Mouse (Mus musculus): ENCODE data around the gene Gm10053. TPM values are rescaled to one million over a fixed set of nuclear protein-coding genes. Genes with fewer than 3 reads are reported as not detected.

Gm10053 gene
- total RNA-seq (2017), result 6.4 and 11.2 TPM in 2 replicates

- ATAC-seq (ENCODE audit: extremely low read depth, insufficient number of reproducible peaks, low FRiP score, poor library complexity, severe bottlenecking), result peak; percentile 75
These were observed at the start of gene Gm10053 for GRCm38 (mm10) chr19:24875129-24875870. Gm10053 (plus strand) TSS chr19:24875686.

- ATAC-seq (ENCODE audit: extremely low read depth, insufficient number of reproducible peaks, low FRiP score, poor library complexity, severe bottlenecking), result no peak
These were observed 33.4 kb upstream of the Gm10053 start for GRCm38 (mm10) chr19:24842080-24842479.

- no peak for ATAC-seq (ENCODE audit: extremely low read depth, insufficient number of reproducible peaks, low FRiP score, poor library complexity, severe bottlenecking)
These were observed 30.4 kb upstream of the Gm10053 start for GRCm38 (mm10) chr19:24845007-24845546.

GRCm38 (mm10) chr19:24848345-24848744, 27.1 kb upstream of the Gm10053 start:
- no peak for ATAC-seq (ENCODE audit: extremely low read depth, insufficient number of reproducible peaks, low FRiP score, poor library complexity, severe bottlenecking)

GRCm38 (mm10) chr19:24848844-24849243, 26.6 kb upstream of the Gm10053 start:
- ATAC-seq (ENCODE audit: extremely low read depth, insufficient number of reproducible peaks, low FRiP score, poor library complexity, severe bottlenecking), result no peak

- no peak for ATAC-seq (ENCODE audit: extremely low read depth, insufficient number of reproducible peaks, low FRiP score, poor library complexity, severe bottlenecking)
These were observed 23.8 kb upstream of the Gm10053 start for GRCm38 (mm10) chr19:24851456-24852315.

- no peak for ATAC-seq (ENCODE audit: extremely low read depth, insufficient number of reproducible peaks, low FRiP score, poor library complexity, severe bottlenecking)
These were observed 14.2 kb upstream of the Gm10053 start for GRCm38 (mm10) chr19:24861276-24861611.

- ATAC-seq (ENCODE audit: extremely low read depth, insufficient number of reproducible peaks, low FRiP score, poor library complexity, severe bottlenecking), result no peak
These were observed 13.7 kb upstream of the Gm10053 start, which contains the start of gene Pgm5 for GRCm38 (mm10) chr19:24861612-24862451. Pgm5 (minus strand) TSS chr19:24861855.

GRCm38 (mm10) chr19:24865436-24865835, 10.1 kb upstream of the Gm10053 start:
- ATAC-seq (ENCODE audit: extremely low read depth, insufficient number of reproducible peaks, low FRiP score, poor library complexity, severe bottlenecking), result no peak

GRCm38 (mm10) chr19:24871037-24871635, 4.3 kb upstream of the Gm10053 start:
- peak; percentile 63 for ATAC-seq (ENCODE audit: extremely low read depth, insufficient number of reproducible peaks, low FRiP score, poor library complexity, severe bottlenecking)

- no peak for ATAC-seq (ENCODE audit: extremely low read depth, insufficient number of reproducible peaks, low FRiP score, poor library complexity, severe bottlenecking)
These were observed 1.6 kb upstream of the Gm10053 start for GRCm38 (mm10) chr19:24873873-24874272.

- no peak for ATAC-seq (ENCODE audit: extremely low read depth, insufficient number of reproducible peaks, low FRiP score, poor library complexity, severe bottlenecking)
These were observed 5.8 kb downstream of the Gm10053 start for GRCm38 (mm10) chr19:24881237-24881636.

GRCm38 (mm10) chr19:24885504-24885903, 10.0 kb downstream of the Gm10053 start:
- ATAC-seq (ENCODE audit: extremely low read depth, insufficient number of reproducible peaks, low FRiP score, poor library complexity, severe bottlenecking), result peak; percentile 70

GRCm38 (mm10) chr19:24886888-24887287, 11.4 kb downstream of the Gm10053 start:
- no peak for ATAC-seq (ENCODE audit: extremely low read depth, insufficient number of reproducible peaks, low FRiP score, poor library complexity, severe bottlenecking)

- no peak for ATAC-seq (ENCODE audit: extremely low read depth, insufficient number of reproducible peaks, low FRiP score, poor library complexity, severe bottlenecking)
These were observed 21.1 kb downstream of the Gm10053 start for GRCm38 (mm10) chr19:24896536-24896935.

- no peak for ATAC-seq (ENCODE audit: extremely low read depth, insufficient number of reproducible peaks, low FRiP score, poor library complexity, severe bottlenecking)
These were observed 21.8 kb downstream of the Gm10053 start for GRCm38 (mm10) chr19:24897006-24897895.

GRCm38 (mm10) chr19:24897896-24898736, 22.6 kb downstream of the Gm10053 start:
- no peak for ATAC-seq (ENCODE audit: extremely low read depth, insufficient number of reproducible peaks, low FRiP score, poor library complexity, severe bottlenecking)
